Comparison of ENCODE assay signal across 11 mouse cellular contexts in genomic region chr8:122762731-122763266, GRCm38 (mm10). TPM values are rescaled to one million over a fixed set of nuclear protein-coding genes. Genes with fewer than 3 reads are reported as not detected.
A peak's percentile ranks its signal among the peaks of the same experiment; 100 is the strongest.
DNase-seq lines count a peak whose midpoint lies in the region; ATAC-seq lines count a peak whose summit lies in the region.
"Had no signal": no experiment of that assay in that cellular context is flagged by ENCODE, and none has a peak within 500 bp of the region (broad histone marks: within the 10 kb centered on the region; RNA-seq: fewer than 3 reads in every experiment).

No protein-coding gene starts in this region.

- H3K27ac ChIP-seq in liver, embryonic 15.5 days (replicated peaks): peak overlapping the region; percentile 48
- H3K27ac ChIP-seq: forebrain, embryonic 10.5 days; neural tube, embryonic 12.5 days had no signal

- H3K9ac ChIP-seq in liver, embryonic 15.5 days: no peak overlapping the region
- H3K9ac ChIP-seq: neural tube, embryonic 12.5 days had no signal

- H3K27me3 ChIP-seq in liver, embryonic 15.5 days: peaks cover 90% of the 10 kb centered on the region
- H3K27me3 ChIP-seq: neural tube, embryonic 12.5 days had no signal

- H3K9me3 ChIP-seq in liver, embryonic 15.5 days (replicated peaks): no peaks in the 10 kb centered on the region
- H3K9me3 ChIP-seq: forebrain, embryonic 10.5 days; neural tube, embryonic 12.5 days had no signal

- ATAC-seq in liver, embryonic 15.5 days (ENCODE audit: insufficient read depth): no peak

- no peak overlapping the region for H3K4me3 ChIP-seq in liver, embryonic 15.5 days (replicated peaks)
- H3K4me3 ChIP-seq: forebrain, embryonic 10.5 days; neural tube, embryonic 12.5 days had no signal

- DNase-seq in adrenal gland, postnatal 14 days: peak; percentile 53
- DNase-seq in adrenal gland, postnatal 4 days (ENCODE audit: low spot score in 2 of 2): no peak
- DNase-seq in spleen, postnatal 36 days (ENCODE audit: low spot score in 2 of 2): peak; percentile 23 to 24
- no peak for DNase-seq in spleen, adult 18-20 months
- no peak for DNase-seq in urinary bladder, postnatal 10 days (ENCODE audit: low spot score)
- DNase-seq in natural killer cell, adult 2 months (ENCODE audit: low spot score in 2 of 2): no peak
- DNase-seq in embryo, embryonic 10.5 days (ENCODE audit: low spot score): no peak
- DNase-seq: kidney, adult 9 months had no signal

- H3K4me2 ChIP-seq in liver, embryonic 15.5 days: no peak overlapping the region
- H3K4me2 ChIP-seq: neural tube, embryonic 12.5 days had no signal

- H3K4me1 ChIP-seq in liver, embryonic 15.5 days (replicated peaks): peaks cover 35% of the 10 kb centered on the region

- 31% methylated on average over 12 of the region's 12 CpGs for WGBS in liver, embryonic 15.5 days (ENCODE audit: insufficient replicate concordance)

- H3K36me3 ChIP-seq in liver, embryonic 15.5 days (replicated peaks): no peaks in the 10 kb centered on the region
- H3K36me3 ChIP-seq: forebrain, embryonic 10.5 days; neural tube, embryonic 12.5 days had no signal

RNA-seq across cellular contexts. Expression of gene Acsf3, which starts 12.5 kb away (rescaled TPM):
- 48.0 and 50.6 TPM in 2 replicates for total RNA-seq in adrenal gland, postnatal 14 days (2021)
- 10 to 100 TPM; 34.0 to 35.8 TPM for total RNA-seq in adrenal gland, postnatal 4 days (2021)
- 8.3 and 9.9 TPM in 2 replicates for polyA plus RNA-seq in liver, embryonic 15.5 days (2015; fragmentation: Nextera tagmentation; extraction: Ambion mirVana)

Comparison
In these comparisons a context has a peak if more than half of its experiments do, and no peak if none do; other contexts are left out.
1. DNase-seq: peak in adrenal gland, postnatal 14 days (single experiment) and spleen, postnatal 36 days (2 of 2); none in adrenal gland, postnatal 4 days (0 of 2), spleen, adult 18-20 months (0 of 2), urinary bladder, postnatal 10 days (single experiment), natural killer cell, adult 2 months (0 of 2) and embryo, embryonic 10.5 days (single experiment).